8 mouse cellular contexts compared by ENCODE assay signal in genomic region chrX:74243807-74244206, GRCm38 (mm10). TPM values are rescaled to one million over a fixed set of nuclear protein-coding genes. Genes with fewer than 3 reads are reported as not detected.
A peak's percentile ranks its signal among the peaks of the same experiment; 100 is the strongest.
DNase-seq lines count a peak whose midpoint lies in the region; ATAC-seq lines count a peak whose summit lies in the region.

No protein-coding gene starts in this region.

- no peak for ATAC-seq in heart, embryonic 13.5 days (ENCODE audit: extremely low read depth, insufficient number of reproducible peaks, low FRiP score, low TSS enrichment)
- peak; percentile 69 for ATAC-seq in liver, embryonic 13.5 days (ENCODE audit: low read depth)

- peaks cover 16% of the 10 kb centered on the region for H3K4me1 ChIP-seq in heart, embryonic 13.5 days
- peaks cover 33% of the 10 kb centered on the region for H3K4me1 ChIP-seq in liver, embryonic 13.5 days (replicated peaks)

- peak overlapping the region; percentile 75 for H3K4me2 ChIP-seq in heart, embryonic 13.5 days
- peak overlapping the region; percentile 83 for H3K4me2 ChIP-seq in liver, embryonic 13.5 days

- 40% methylated on average over 3 of the region's 3 CpGs for WGBS in heart, embryonic 13.5 days
- WGBS in liver, embryonic 13.5 days (ENCODE audit: insufficient replicate concordance) = 18% methylated on average over 3 of the region's 3 CpGs

- H3K27ac ChIP-seq in heart, embryonic 13.5 days (replicated peaks) = peak overlapping the region; percentile 94
- 0 out of 2 replicates have a peak overlapping the region, but pooled peaks have one; percentile 43 for H3K27ac ChIP-seq in liver, embryonic 13.5 days

- DNase-seq in CD4-positive helper T cell, adult 2 months (ENCODE audit: low read depth, low spot score) = peak; percentile 92
- DNase-seq in ZHBTc4 (ENCODE audit: low read depth, low spot score) = peak; percentile 40
- peak; percentile 52 for DNase-seq in liver, embryonic 13.5 days
- DNase-seq in naive thymus-derived CD4-positive, alpha-beta T cell, adult 2 months (ENCODE audit: low read depth) = peak; percentile 87
- no peak for DNase-seq in right cerebral cortex, postnatal 14 days
- no peak for DNase-seq in left cerebral cortex, adult 9 months (ENCODE audit: low spot score in 2 of 2)
- DNase-seq in gastrocnemius, postnatal 10 days = no peak

- no peaks in the 10 kb centered on the region for H3K27me3 ChIP-seq in heart, embryonic 13.5 days (replicated peaks)
- no peaks in the 10 kb centered on the region for H3K27me3 ChIP-seq in liver, embryonic 13.5 days

- H3K4me3 ChIP-seq in heart, embryonic 13.5 days = peak overlapping the region; percentile 66
- peak overlapping the region; percentile 61 for H3K4me3 ChIP-seq in liver, embryonic 13.5 days (replicated peaks)

- no peaks in the 10 kb centered on the region for H3K9me3 ChIP-seq in heart, embryonic 13.5 days
- H3K9me3 ChIP-seq in liver, embryonic 13.5 days (replicated peaks) = no peaks in the 10 kb centered on the region

- peaks cover 54% of the 10 kb centered on the region for H3K36me3 ChIP-seq in heart, embryonic 13.5 days
- H3K36me3 ChIP-seq in liver, embryonic 13.5 days = peaks cover 33% of the 10 kb centered on the region

- peak overlapping the region; percentile 79 for H3K9ac ChIP-seq in heart, embryonic 13.5 days
- peak overlapping the region; percentile 22; the same call in 1 of the 2 replicates for H3K9ac ChIP-seq in liver, embryonic 13.5 days

RNA-seq across cellular contexts. Expression of gene Flna, which starts 5.8 kb away (rescaled TPM):
- polyA plus RNA-seq in heart, embryonic 13.5 days (2015; fragmentation: Nextera tagmentation; extraction: Ambion mirVana) = 136 and 154 TPM in 2 replicates
- polyA plus RNA-seq in liver, embryonic 13.5 days (2015; fragmentation: Nextera tagmentation; extraction: Ambion mirVana) = 38.9 and 43.6 TPM in 2 replicates
- 100 to 1,000 TPM; 113 to 163 TPM for total RNA-seq in gastrocnemius, postnatal 10 days (2021)

RNA-seq across cellular contexts. Expression of gene Emd, which starts 10.7 kb away (rescaled TPM):
- 16.3 and 17.2 TPM in 2 replicates for polyA plus RNA-seq in heart, embryonic 13.5 days (2015; fragmentation: Nextera tagmentation; extraction: Ambion mirVana)
- polyA plus RNA-seq in liver, embryonic 13.5 days (2015; fragmentation: Nextera tagmentation; extraction: Ambion mirVana) = 11.5 and 11.8 TPM in 2 replicates
- 10 to 100 TPM; 23.3 to 25.2 TPM for total RNA-seq in gastrocnemius, postnatal 10 days (2021)

RNA-seq across cellular contexts. Expression of gene Rpl10, which starts 26.8 kb away (rescaled TPM):
- 437 and 511 TPM in 2 replicates for polyA plus RNA-seq in heart, embryonic 13.5 days (2015; fragmentation: Nextera tagmentation; extraction: Ambion mirVana)
- 609 and 656 TPM in 2 replicates for polyA plus RNA-seq in liver, embryonic 13.5 days (2015; fragmentation: Nextera tagmentation; extraction: Ambion mirVana)
- total RNA-seq in gastrocnemius, postnatal 10 days (2021) = 100 to 1,000 TPM; 163 to 167 TPM

RNA-seq across cellular contexts. Expression of gene Taz, which starts 37.9 kb away (rescaled TPM):
- polyA plus RNA-seq in heart, embryonic 13.5 days (2015; fragmentation: Nextera tagmentation; extraction: Ambion mirVana) = 63.9 and 66.2 TPM in 2 replicates
- polyA plus RNA-seq in liver, embryonic 13.5 days (2015; fragmentation: Nextera tagmentation; extraction: Ambion mirVana) = 25.4 and 30.8 TPM in 2 replicates
- 10 to 100 TPM; 41.7 to 47.4 TPM for total RNA-seq in gastrocnemius, postnatal 10 days (2021)

RNA-seq across cellular contexts. Expression of gene Dnase1l1, which starts 38.3 kb away (rescaled TPM):
- 9.9 and 13.4 TPM in 2 replicates for polyA plus RNA-seq in heart, embryonic 13.5 days (2015; fragmentation: Nextera tagmentation; extraction: Ambion mirVana)
- 21.0 and 22.1 TPM in 2 replicates for polyA plus RNA-seq in liver, embryonic 13.5 days (2015; fragmentation: Nextera tagmentation; extraction: Ambion mirVana)
- total RNA-seq in gastrocnemius, postnatal 10 days (2021) = 10 to 100 TPM; 62.8 to 69.4 TPM

Comparison
In these comparisons a context has a peak if more than half of its experiments do, and no peak if none do; other contexts are left out.
1. DNase-seq: peak in CD4-positive helper T cell, adult 2 months (single experiment), ZHBTc4 (single experiment), liver, embryonic 13.5 days (single experiment) and naive thymus-derived CD4-positive, alpha-beta T cell, adult 2 months (single experiment); none in right cerebral cortex, postnatal 14 days (single experiment), left cerebral cortex, adult 9 months (0 of 2) and gastrocnemius, postnatal 10 days (single experiment).